Mouse (Mus musculus): ENCODE results near the gene Gm12248. TPM values are rescaled to one million over a fixed set of nuclear protein-coding genes. Genes with fewer than 3 reads are reported as not detected.

Gene Gm12248
- polyA plus RNA-seq, 1 experiment from 2014 or later: not detected

DNA sequence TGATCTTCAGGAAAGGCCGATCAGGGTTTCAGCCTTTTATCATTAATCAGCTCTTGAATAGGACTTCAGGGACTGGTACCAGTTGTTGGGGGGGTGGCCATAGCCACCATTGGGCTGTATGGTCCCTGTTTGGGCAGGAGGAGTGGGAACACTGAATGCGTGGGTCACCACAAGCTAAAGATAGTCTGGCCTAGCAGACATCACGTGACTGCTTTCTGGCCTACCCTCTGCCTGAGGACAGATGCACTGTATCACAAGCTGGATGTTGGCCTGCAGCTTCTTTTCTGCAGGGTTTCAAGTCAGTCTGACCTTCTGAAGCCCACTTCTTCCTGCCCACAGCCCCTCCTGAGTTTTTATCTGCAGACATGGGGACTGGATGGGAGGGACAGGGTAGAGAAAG, 59.3 kb downstream of the Gm12248 start:
- Histone ChIP-seq H3K9ac (no peak overlapping the region), H3K9me3 (replicated peaks) (no peaks in the 10 kb centered on the region), H3K27me3 (replicated peaks) (no peaks in the 10 kb centered on the region), H3K4me2 (peak overlapping the region; percentile 37; the same call in 1 of the 2 replicates), H3K36me3 (no peaks in the 10 kb centered on the region), H3K4me1 (replicated peaks) (peaks cover 86% of the 10 kb centered on the region), H3K4me3 (no peak overlapping the region), H3K27ac (ENCODE audit: poor library complexity, severe bottlenecking) (peak overlapping the region; percentile 75)
- ATAC-seq (ENCODE audit: insufficient number of reproducible peaks, low FRiP score): peak; percentile 72
- WGBS: 35% methylated on average over 3 of the region's 3 CpGs

DNA sequence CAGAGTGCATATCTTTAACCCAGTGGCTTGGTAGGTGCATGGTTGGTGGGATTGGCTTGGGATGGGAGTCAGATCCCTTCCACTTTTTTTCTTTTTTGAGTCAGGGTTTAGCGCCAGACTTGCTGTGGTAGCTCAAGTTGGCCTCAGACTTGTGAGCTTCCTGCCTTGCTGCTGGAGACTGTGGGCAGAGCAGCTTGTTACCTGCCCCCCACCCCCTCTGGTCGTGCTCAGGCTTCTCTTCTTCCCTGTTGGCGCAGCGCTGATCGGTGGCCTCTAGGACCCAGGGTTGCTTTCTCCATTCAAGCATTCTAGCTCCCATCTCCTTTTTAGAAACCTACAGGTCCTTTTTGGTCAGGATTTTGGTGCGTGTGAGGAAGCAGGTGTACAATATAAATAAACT, 61.8 kb downstream of the Gm12248 start:
- WGBS: 75% methylated on average over 6 of the region's 6 CpGs
- Histone ChIP-seq H3K9ac (no peak overlapping the region), H3K4me2 (no peak overlapping the region), H3K4me1 (replicated peaks) (peaks cover 81% of the 10 kb centered on the region), H3K27me3 (replicated peaks) (no peaks in the 10 kb centered on the region), H3K27ac (ENCODE audit: poor library complexity, severe bottlenecking) (no peak overlapping the region), H3K36me3 (no peaks in the 10 kb centered on the region), H3K4me3 (no peak overlapping the region), H3K9me3 (replicated peaks) (no peaks in the 10 kb centered on the region)
- ATAC-seq (ENCODE audit: insufficient number of reproducible peaks, low FRiP score): no peak

GRCm38 (mm10) chr11:58029869-58030268, 63.1 kb downstream of the Gm12248 start:
- WGBS: 79% methylated on average over 2 of the region's 2 CpGs
- Histone ChIP-seq H3K9ac (no peak overlapping the region), H3K36me3 (no peaks in the 10 kb centered on the region), H3K27ac (ENCODE audit: poor library complexity, severe bottlenecking) (no peak overlapping the region), H3K4me3 (no peak overlapping the region), H3K4me1 (replicated peaks) (peaks cover 80% of the 10 kb centered on the region), H3K4me2 (no peak overlapping the region), H3K27me3 (replicated peaks) (no peaks in the 10 kb centered on the region), H3K9me3 (replicated peaks) (no peaks in the 10 kb centered on the region)
- no peak for ATAC-seq (ENCODE audit: insufficient number of reproducible peaks, low FRiP score)

- Histone ChIP-seq H3K4me1 (replicated peaks) (peaks cover 80% of the 10 kb centered on the region), H3K36me3 (no peaks in the 10 kb centered on the region), H3K4me2 (no peak overlapping the region), H3K4me3 (no peak overlapping the region), H3K9ac (no peak overlapping the region), H3K27me3 (replicated peaks) (no peaks in the 10 kb centered on the region), H3K27ac (ENCODE audit: poor library complexity, severe bottlenecking) (no peak overlapping the region), H3K9me3 (replicated peaks) (no peaks in the 10 kb centered on the region)
- no peak for ATAC-seq (ENCODE audit: insufficient number of reproducible peaks, low FRiP score)
- 83% methylated on average over 1 of the region's 1 CpGs for WGBS
Measured at GRCm38 (mm10) chr11:58028981-58029380, 64.0 kb downstream of the Gm12248 start.

DNA sequence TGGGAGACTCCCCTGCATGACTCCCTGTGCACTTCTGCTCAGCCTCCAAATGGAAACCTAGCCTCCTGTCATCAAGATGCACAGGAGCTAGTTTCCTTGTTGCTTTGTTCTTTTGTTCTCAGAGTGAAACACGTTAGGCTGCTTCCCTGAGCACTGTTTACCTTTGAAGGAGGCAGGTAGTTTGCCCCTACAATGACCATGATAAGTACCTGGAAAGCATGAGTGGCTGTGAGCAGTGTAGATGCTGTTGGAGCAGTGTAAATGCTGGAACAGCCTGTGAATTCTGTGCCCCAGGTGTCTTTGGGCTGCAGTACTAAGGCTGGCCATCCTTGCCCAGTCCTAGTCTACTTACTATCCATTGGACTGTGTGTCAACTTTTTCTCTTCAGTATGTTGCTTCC, 66.1 kb downstream of the Gm12248 start:
- H3K9me3 ChIP-seq (replicated peaks): no peaks in the 10 kb centered on the region
- H3K36me3 ChIP-seq: no peaks in the 10 kb centered on the region
- ATAC-seq (ENCODE audit: insufficient number of reproducible peaks, low FRiP score): no peak
- H3K4me3 ChIP-seq: no peak overlapping the region
- H3K27me3 ChIP-seq (replicated peaks): no peaks in the 10 kb centered on the region
- H3K4me1 ChIP-seq (replicated peaks): peaks cover 65% of the 10 kb centered on the region
- no peak overlapping the region for H3K4me2 ChIP-seq
- H3K9ac ChIP-seq: no peak overlapping the region
- H3K27ac ChIP-seq (ENCODE audit: poor library complexity, severe bottlenecking): no peak overlapping the region
- 61% methylated on average over 1 of the region's 1 CpGs for WGBS

DNA sequence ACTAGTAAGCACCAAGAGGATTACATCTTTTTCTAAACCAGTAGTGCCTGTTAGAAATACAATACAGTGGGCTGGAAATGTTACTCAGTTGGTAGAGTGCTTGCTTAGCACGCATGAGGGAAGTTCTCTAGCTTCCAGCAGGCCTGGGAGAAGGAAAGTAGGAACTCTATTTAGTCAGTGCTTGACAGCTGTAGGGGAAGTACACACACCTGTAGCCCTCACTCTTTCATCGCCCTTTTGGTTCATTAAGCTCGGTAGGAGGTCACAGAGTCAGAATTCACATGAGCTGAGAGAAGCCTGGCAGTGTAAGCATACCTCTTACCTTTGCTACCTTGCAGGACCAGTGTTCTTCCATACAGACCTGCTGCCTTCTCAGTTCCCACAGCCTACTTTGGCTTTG, 66.6 kb downstream of the Gm12248 start:
- WGBS: 57% methylated on average over 3 of the region's 3 CpGs
- no peaks in the 10 kb centered on the region for H3K27me3 ChIP-seq (replicated peaks)
- peaks cover 65% of the 10 kb centered on the region for H3K4me1 ChIP-seq (replicated peaks)
- no peaks in the 10 kb centered on the region for H3K36me3 ChIP-seq
- H3K4me3 ChIP-seq: no peak overlapping the region
- no peaks in the 10 kb centered on the region for H3K9me3 ChIP-seq (replicated peaks)
- H3K27ac ChIP-seq (ENCODE audit: poor library complexity, severe bottlenecking): no peak overlapping the region
- no peak overlapping the region for H3K9ac ChIP-seq
- no peak overlapping the region for H3K4me2 ChIP-seq
- no peak for ATAC-seq (ENCODE audit: insufficient number of reproducible peaks, low FRiP score)

GRCm38 (mm10) chr11:58025881-58026280, 67.1 kb downstream of the Gm12248 start:
- Histone ChIP-seq H3K27ac (ENCODE audit: poor library complexity, severe bottlenecking) (no peak overlapping the region), H3K27me3 (replicated peaks) (no peaks in the 10 kb centered on the region), H3K4me3 (no peak overlapping the region), H3K9ac (no peak overlapping the region), H3K4me1 (replicated peaks) (peaks cover 65% of the 10 kb centered on the region), H3K4me2 (no peak overlapping the region), H3K36me3 (no peaks in the 10 kb centered on the region), H3K9me3 (replicated peaks) (no peaks in the 10 kb centered on the region)
- no peak for ATAC-seq (ENCODE audit: insufficient number of reproducible peaks, low FRiP score)
- WGBS: 78% methylated on average over 4 of the region's 4 CpGs

DNA sequence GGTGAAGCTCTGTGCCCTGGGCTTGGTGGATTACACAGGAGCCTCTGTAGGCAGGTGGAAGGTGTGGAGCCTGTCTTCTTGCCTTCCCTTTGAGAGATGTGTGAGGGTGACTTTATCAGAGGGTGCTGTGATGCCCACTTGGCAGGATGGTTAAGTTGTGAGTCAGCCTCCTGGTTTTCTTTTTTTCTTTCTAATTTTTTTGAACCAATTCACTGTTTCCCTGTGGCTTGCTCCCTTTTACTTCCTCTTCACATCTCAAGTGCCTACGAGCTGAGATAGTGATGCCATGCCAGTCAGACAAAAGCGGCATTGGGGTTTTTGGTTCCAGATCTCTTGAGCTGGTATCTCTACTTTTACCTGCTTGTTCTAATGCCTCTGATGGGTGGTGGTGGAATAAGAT, 68.3 kb downstream of the Gm12248 start:
- no peak overlapping the region for H3K4me2 ChIP-seq
- H3K4me1 ChIP-seq (replicated peaks): peaks cover 66% of the 10 kb centered on the region
- H3K9me3 ChIP-seq (replicated peaks): no peaks in the 10 kb centered on the region
- ATAC-seq (ENCODE audit: insufficient number of reproducible peaks, low FRiP score): no peak
- H3K27ac ChIP-seq (ENCODE audit: poor library complexity, severe bottlenecking): peak overlapping the region; percentile 25; the same call in 1 of the 2 replicates
- H3K9ac ChIP-seq: 0 out of 2 replicates have a peak overlapping the region, but pooled peaks have one; percentile 41
- H3K36me3 ChIP-seq: no peaks in the 10 kb centered on the region
- no peak overlapping the region for H3K4me3 ChIP-seq
- WGBS: 44% methylated on average over 2 of the region's 2 CpGs
- H3K27me3 ChIP-seq (replicated peaks): no peaks in the 10 kb centered on the region

DNA sequence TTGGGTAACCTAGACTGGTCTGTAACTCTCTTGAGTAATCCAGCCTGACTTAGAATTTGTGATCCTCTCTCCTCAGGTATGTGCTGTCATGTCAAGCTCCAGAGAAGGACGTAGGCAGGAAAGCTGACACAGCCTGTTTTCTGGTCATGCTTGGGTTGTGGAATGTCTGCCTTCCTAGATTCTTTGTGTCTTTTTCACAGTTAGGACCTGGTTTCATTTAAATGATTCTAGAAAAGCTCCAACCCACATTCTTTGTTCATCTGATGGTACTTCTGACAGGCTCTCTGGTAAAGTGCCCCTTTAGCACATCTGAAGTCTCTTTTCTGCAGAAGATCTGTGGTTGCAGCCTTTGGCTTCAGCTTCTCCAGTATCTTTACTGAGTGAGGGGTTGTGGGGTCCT, 68.7 kb downstream of the Gm12248 start:
- H3K4me1 ChIP-seq (replicated peaks): peaks cover 67% of the 10 kb centered on the region

GRCm38 (mm10) chr11:58021618-58022017, 71.3 kb downstream of the Gm12248 start:
- no peaks in the 10 kb centered on the region for H3K36me3 ChIP-seq
- ATAC-seq (ENCODE audit: insufficient number of reproducible peaks, low FRiP score): no peak
- no peak overlapping the region; the same call in 1 of the 2 replicates for H3K4me2 ChIP-seq
- WGBS: 23% methylated on average over 2 of the region's 2 CpGs
- H3K4me3 ChIP-seq: no peak overlapping the region
- no peaks in the 10 kb centered on the region for H3K9me3 ChIP-seq (replicated peaks)
- H3K9ac ChIP-seq: no peak overlapping the region
- H3K27me3 ChIP-seq (replicated peaks): no peaks in the 10 kb centered on the region
- H3K27ac ChIP-seq (ENCODE audit: poor library complexity, severe bottlenecking): peak overlapping the region; percentile 79
- peaks cover 81% of the 10 kb centered on the region for H3K4me1 ChIP-seq (replicated peaks)

More for the DNA sequence above, 68.7 kb downstream of the Gm12248 start:
- Histone ChIP-seq H3K36me3 (no peaks in the 10 kb centered on the region), H3K9ac (0 out of 2 replicates have a peak overlapping the region, but pooled peaks have one; percentile 41), H3K9me3 (replicated peaks) (no peaks in the 10 kb centered on the region), H3K27me3 (replicated peaks) (no peaks in the 10 kb centered on the region), H3K4me2 (no peak overlapping the region), H3K27ac (ENCODE audit: poor library complexity, severe bottlenecking) (peak overlapping the region; percentile 25; the same call in 1 of the 2 replicates), H3K4me3 (no peak overlapping the region)
- no peak for ATAC-seq (ENCODE audit: insufficient number of reproducible peaks, low FRiP score)
- WGBS: 51% methylated on average over 1 of the region's 1 CpGs

- 36% methylated on average over 1 of the region's 1 CpGs for WGBS
- H3K4me2 ChIP-seq: peak overlapping the region; percentile 53
- no peaks in the 10 kb centered on the region for H3K27me3 ChIP-seq (replicated peaks)
- H3K9ac ChIP-seq: no peak overlapping the region
- no peak overlapping the region for H3K4me3 ChIP-seq
- peaks cover 82% of the 10 kb centered on the region for H3K4me1 ChIP-seq (replicated peaks)
- no peak for ATAC-seq (ENCODE audit: insufficient number of reproducible peaks, low FRiP score)
- H3K27ac ChIP-seq (ENCODE audit: poor library complexity, severe bottlenecking): peak overlapping the region; percentile 79
- no peaks in the 10 kb centered on the region for H3K9me3 ChIP-seq (replicated peaks)
- no peaks in the 10 kb centered on the region for H3K36me3 ChIP-seq
Measured at GRCm38 (mm10) chr11:58021095-58021494, 71.8 kb downstream of the Gm12248 start.

GRCm38 (mm10) chr11:58018701-58019100, 74.2 kb downstream of the Gm12248 start:
- peak overlapping the region; percentile 3; the same call in 1 of the 2 replicates for H3K27ac ChIP-seq (ENCODE audit: poor library complexity, severe bottlenecking)
- H3K27me3 ChIP-seq (replicated peaks): no peaks in the 10 kb centered on the region
- no peaks in the 10 kb centered on the region for H3K9me3 ChIP-seq (replicated peaks)
- no peak overlapping the region for H3K9ac ChIP-seq
- no peak for ATAC-seq (ENCODE audit: insufficient number of reproducible peaks, low FRiP score)
- no peak overlapping the region for H3K4me2 ChIP-seq
- 64% methylated on average over 4 of the region's 4 CpGs for WGBS
- H3K36me3 ChIP-seq: no peaks in the 10 kb centered on the region
- H3K4me1 ChIP-seq (replicated peaks): peaks cover 75% of the 10 kb centered on the region
- no peak overlapping the region for H3K4me3 ChIP-seq
